Mouse (Mus musculus) myocyte (in vitro differentiated cells): ENCODE measurements around the gene Fut1.

Experiments
- MYOD1 ChIP-seq, 3 experiments: IDR thresholded peaks; one replicate each; pipeline ENCODE4 v1.6.1; 2011; ENCODE audit warnings: control low read depth in 2 of 3, low read depth in 2 of 3, mild to moderate bottlenecking in 2 of 3, moderate library complexity in 1 of 3; ENCODE audit not compliant: insufficient read length in 2 of 3, control insufficient read depth in 1 of 3
- POLR2A ChIP-seq: IDR thresholded peaks from one replicate; pipeline ENCODE4 v1.6.1; 2011; ENCODE audit warnings: low read depth, mild to moderate bottlenecking, control low read depth, moderate library complexity; ENCODE audit not compliant: insufficient read length
- REST ChIP-seq: IDR thresholded peaks from one replicate; pipeline ENCODE4 v1.6.1; 2011; ENCODE audit warnings: mild to moderate bottlenecking, control low read depth, moderate library complexity; ENCODE audit not compliant: insufficient read depth, insufficient read length
- TCF3 ChIP-seq: IDR thresholded peaks from one replicate; pipeline ENCODE4 v1.6.1; 2011; ENCODE audit warnings: low read depth, control low read depth; ENCODE audit not compliant: insufficient read length

- TF ChIP-seq TCF3 = no peak
- no peak for TF ChIP-seq MYOD1 (IDR thresholded peaks at IDR 0.05; ENCODE audit: control insufficient read depth in 1 of 3, insufficient read length in 2 of 3, low read depth in 2 of 3)
- no peak for TF ChIP-seq POLR2A
- TF ChIP-seq REST = no peak
These were observed 43.8 kb downstream of the Fut1 start for GRCm38 (mm10) chr7:45660746-45661478.
